Mouse (Mus musculus) CH12.LX (cell line): ENCODE results near the gene Map3k14. TPM values are rescaled to one million over a fixed set of nuclear protein-coding genes. Genes with fewer than 3 reads are reported as not detected.

Experiments
- DNase-seq: peaks from one replicate; pipeline ENCODE4 v3.0.0-alpha.2; 2013; ENCODE audit errors: extremely low read depth
- H3K27ac ChIP-seq: 2 replicates; pipeline ENCODE4 v1.5.1; 2012; ENCODE audit warnings: low read depth, mild to moderate bottlenecking, control low read depth, moderate library complexity; ENCODE audit not compliant: insufficient read depth
- H3K27me3 ChIP-seq: replicated peaks from 2 replicates; pipeline ENCODE3; 2012; ENCODE audit warnings: inconsistent platforms
- H3K36me3 ChIP-seq, 2 experiments: replicated peaks in 1 of 2; 2 replicates each; pipeline versions ENCODE3 to v1.6.1; 2012; ENCODE audit warnings: inconsistent platforms in 1 of 2, low read length in 1 of 2, mild to moderate bottlenecking in 1 of 2, mixed read lengths in 1 of 2, moderate library complexity in 1 of 2; ENCODE audit not compliant: control insufficient read depth in 1 of 2, insufficient read depth in 1 of 2
- H3K4me1 ChIP-seq, 2 experiments: 2 replicates each; pipeline ENCODE4 v1.6.1; 2012; ENCODE audit warnings: inconsistent platforms in 1 of 2, moderate library complexity in 1 of 2; ENCODE audit not compliant: insufficient read depth in 2 of 2, control insufficient read depth in 1 of 2
- H3K4me2 ChIP-seq: 2 replicates; pipeline ENCODE4 v1.6.1; 2012; ENCODE audit warnings: low read depth, mild to moderate bottlenecking, control low read depth; ENCODE audit not compliant: poor library complexity, insufficient read depth, severe bottlenecking
- H3K4me3 ChIP-seq, 3 experiments: fragments of 150-350 bp in 1 of 3; sonication (generic) in 1 of 3; replicated peaks in 1 of 3; 2 replicates each; pipeline versions ENCODE3 to v1.5.1; 2011 to 2012; ENCODE audit warnings: low read depth in 2 of 3, low read length in 2 of 3, mild to moderate bottlenecking in 2 of 3, moderate library complexity in 2 of 3, control low read depth in 1 of 3, improper control_type of control experiment in 1 of 3, inconsistent platforms in 1 of 3, mixed read lengths in 1 of 3; ENCODE audit not compliant: poor library complexity in 1 of 3
- H3K79me2 ChIP-seq: replicated peaks from 2 replicates; pipeline ENCODE4 v1.6.1; 2012; ENCODE audit warnings: mild to moderate bottlenecking, moderate library complexity; ENCODE audit not compliant: control insufficient read depth, poor library complexity, insufficient read depth, severe bottlenecking; ENCODE audit errors: extremely low read depth
- H3K9ac ChIP-seq: 2 replicates; pipeline ENCODE4 v1.6.1; 2012; ENCODE audit warnings: low read depth, mild to moderate bottlenecking, control low read depth, moderate library complexity; ENCODE audit not compliant: insufficient read depth
- H3K9me3 ChIP-seq: replicated peaks from 2 replicates; pipeline ENCODE3; 2012; ENCODE audit warnings: low read length, inconsistent platforms, mixed read lengths
- BHLHE40 ChIP-seq: IDR thresholded peaks from 2 replicates; pipeline ENCODE4 v1.6.1; 2011; ENCODE audit warnings: mild to moderate bottlenecking, low read depth, low read length, improper control_type of control experiment
- CHD1 ChIP-seq: IDR thresholded peaks from 2 replicates; pipeline ENCODE4 v1.6.1; 2012; ENCODE audit warnings: low read depth, low read length, improper control_type of control experiment, inconsistent platforms
- CTCF ChIP-seq, 2 experiments: IDR thresholded peaks in 1 of 2; conservative IDR thresholded peaks in 1 of 2; 2 replicates each; pipeline ENCODE4 v1.5.1; 2011 to 2012; ENCODE audit warnings: low read depth in 2 of 2, low read length in 2 of 2, improper control_type of control experiment in 1 of 2, inconsistent platforms in 1 of 2, mild to moderate bottlenecking in 1 of 2, moderate library complexity in 1 of 2
- EP300 ChIP-seq: IDR thresholded peaks from 2 replicates; pipeline ENCODE4 v1.6.1; 2011; ENCODE audit warnings: low read length, improper control_type of control experiment
- ETS1 ChIP-seq: conservative IDR thresholded peaks from 2 replicates; pipeline ENCODE4 v1.6.1; 2012; ENCODE audit warnings: low read depth, mild to moderate bottlenecking, inconsistent platforms, low read length, improper control_type of control experiment, moderate library complexity
- GABPA ChIP-seq: IDR thresholded peaks from 2 replicates; pipeline ENCODE4 v1.6.1; 2012; ENCODE audit warnings: low read depth, low read length, improper control_type of control experiment, inconsistent platforms; ENCODE audit not compliant: insufficient replicate concordance
- HCFC1 ChIP-seq: IDR thresholded peaks from 2 replicates; pipeline ENCODE4 v1.6.1; 2012; ENCODE audit warnings: low read depth, mild to moderate bottlenecking, inconsistent platforms, low read length, improper control_type of control experiment
- IRF4 ChIP-seq: IDR thresholded peaks from 2 replicates; pipeline ENCODE4 v1.6.1; 2014; ENCODE audit warnings: low read depth, mild to moderate bottlenecking, inconsistent platforms, low read length, improper control_type of control experiment
- JUN ChIP-seq: IDR thresholded peaks from 2 replicates; pipeline ENCODE4 v1.6.1; 2011; ENCODE audit warnings: low read depth, mild to moderate bottlenecking, low read length, improper control_type of control experiment, moderate library complexity; ENCODE audit not compliant: insufficient read depth
- JUND ChIP-seq: conservative IDR thresholded peaks from 2 replicates; pipeline ENCODE4 v1.6.1; 2011; ENCODE audit warnings: low read depth, low read length, improper control_type of control experiment
- MAX ChIP-seq: IDR thresholded peaks from 2 replicates; pipeline ENCODE4 v1.6.1; 2011; ENCODE audit warnings: low read length, improper control_type of control experiment
- MAZ ChIP-seq: IDR thresholded peaks from 2 replicates; pipeline ENCODE4 v1.6.1; 2012; ENCODE audit warnings: low read depth, mild to moderate bottlenecking, inconsistent platforms, low read length, improper control_type of control experiment, moderate library complexity
- MXI1 ChIP-seq: IDR thresholded peaks from 2 replicates; pipeline ENCODE4 v1.6.1; 2011; ENCODE audit warnings: mild to moderate bottlenecking, low read depth, low read length, improper control_type of control experiment
- NELFE ChIP-seq: IDR thresholded peaks from 2 replicates; pipeline ENCODE4 v1.6.1; 2011; ENCODE audit warnings: low read depth, low read length, improper control_type of control experiment
- NRF1 ChIP-seq: IDR thresholded peaks from 2 replicates; pipeline ENCODE4 v1.6.1; 2014; ENCODE audit warnings: low read depth, mild to moderate bottlenecking, inconsistent platforms, low read length, improper control_type of control experiment, moderate library complexity
- PAX5 ChIP-seq: IDR thresholded peaks from 2 replicates; pipeline ENCODE4 v1.6.1; 2012; ENCODE audit warnings: low read length, inconsistent platforms, mixed read lengths
- POLR2A ChIP-seq: IDR thresholded peaks from 2 replicates; pipeline ENCODE4 v1.6.1; 2011; ENCODE audit warnings: low read depth, mild to moderate bottlenecking, improper control_type of control experiment, low read length
- POLR2AphosphoS2 ChIP-seq: IDR thresholded peaks from 2 replicates; pipeline ENCODE4 v1.6.1; 2011; ENCODE audit warnings: low read depth, low read length, improper control_type of control experiment
- RAD21 ChIP-seq: IDR thresholded peaks from 2 replicates; pipeline ENCODE4 v1.6.1; 2011; ENCODE audit warnings: low read depth, mild to moderate bottlenecking, low read length, improper control_type of control experiment, moderate library complexity
- RCOR1 ChIP-seq: conservative IDR thresholded peaks from 2 replicates; pipeline ENCODE4 v1.6.1; 2012; ENCODE audit warnings: low read depth, mild to moderate bottlenecking, inconsistent platforms, low read length, improper control_type of control experiment
- SIN3A ChIP-seq: IDR thresholded peaks from 2 replicates; pipeline ENCODE4 v1.6.1; 2012; ENCODE audit warnings: low read length, improper control_type of control experiment, inconsistent platforms
- TCF12 ChIP-seq: IDR thresholded peaks from 2 replicates; pipeline ENCODE4 v1.6.1; 2014; ENCODE audit warnings: low read depth, mild to moderate bottlenecking, inconsistent platforms, low read length, improper control_type of control experiment
- UBTF ChIP-seq: IDR thresholded peaks from 2 replicates; pipeline ENCODE4 v1.6.1; 2012; ENCODE audit warnings: low read depth, mild to moderate bottlenecking, inconsistent platforms, low read length, improper control_type of control experiment, moderate library complexity
- USF2 ChIP-seq: conservative IDR thresholded peaks from 2 replicates; pipeline ENCODE4 v1.6.1; 2011; ENCODE audit warnings: low read depth, low read length, improper control_type of control experiment
- ZMIZ1 ChIP-seq: IDR thresholded peaks from 2 replicates; pipeline ENCODE4 v1.6.1; 2012; ENCODE audit warnings: low read depth, mild to moderate bottlenecking, inconsistent platforms, low read length, improper control_type of control experiment
- ZNF384 ChIP-seq: IDR thresholded peaks from 2 replicates; pipeline ENCODE4 v1.6.1; 2012; ENCODE audit warnings: low read depth, low read length, improper control_type of control experiment, inconsistent platforms
- dilution Hi-C: fragments of 300-500 bp; cut with MboI; formaldehyde crosslinking; loops from 2 replicates; pipeline ENCODE4 v1.14.3; 2020; ENCODE audit warnings: low sequenced_read_pairs; ENCODE audit not compliant: extremely low pct_unique_long_range_greater_than_20kb, extremely low pct_ligation_motif_present
- in situ Hi-C: fragments of 300-500 bp; cut with MboI; formaldehyde crosslinking; loops from 3 replicates; pipeline ENCODE4 v1.14.3; 2019; ENCODE audit warnings: low sequenced_read_pairs, low pct_ligation_motif_present, low pct_unique_long_range_greater_than_20kb, mixed read lengths
- polyA plus RNA-seq: library from polyadenylated mRNA; unstranded; fragments of >175 nt; gene quantifications from 2 replicates; pipeline ENCODE4 v1.2.1, GENCODE M21; 2012; ENCODE audit warnings: low read depth; ENCODE audit not compliant: insufficient read length
- total RNA-seq, 2 experiments: library from RNA; depleted of rRNA; stranded (reverse); fragments of 300-350 nt in 1 of 2; fragments of >200 nt in 1 of 2; gene quantifications; 2 replicates each; pipeline ENCODE4 v1.2.3; 2012 to 2014

The Map3k14 gene
- total and polyA plus RNA-seq, 3 experiments, result 4.5 to 11.2 (median 9.9) TPM

GRCm38 (mm10) chr11:103193825-103194168 is 73.5 kb downstream of the Map3k14 start:
- Histone ChIP-seq H3K4me2 (no peak overlapping the region), H3K9me3 (no peaks in the 10 kb centered on the region), H3K27me3 (no peaks in the 10 kb centered on the region), H3K27ac (no peak overlapping the region), H3K36me3 (peaks cover 98 to 100% of the 10 kb centered on the region in 2 experiments), H3K4me3 (no peak overlapping the region), H3K4me1 (peaks cover 0 to 13% of the 10 kb centered on the region in 2 experiments; a peak in 2 of 4 replicates), H3K79me2 (no peaks in the 10 kb centered on the region), H3K9ac (no peak overlapping the region)
- no peak for TF ChIP-seq ETS1
- TF ChIP-seq ZMIZ1, result no peak
- TF ChIP-seq PAX5, result no peak
- TF ChIP-seq JUND, result no peak
- TF ChIP-seq GABPA, result no peak
- no peak for TF ChIP-seq RAD21
- TF ChIP-seq IRF4, result no peak
- no peak for TF ChIP-seq JUN
- no peak for TF ChIP-seq CTCF (conservative IDR thresholded peaks at IDR 0.05 in 1 of 2, IDR thresholded peaks at IDR 0.05 in 1 of 2; ENCODE audit: low read depth in 2 of 2, low read length in 2 of 2)
- no peak for TF ChIP-seq MXI1
- no peak for TF ChIP-seq RCOR1
- no peak for TF ChIP-seq POLR2AphosphoS2
- TF ChIP-seq UBTF, result no peak
- TF ChIP-seq HCFC1, result no peak
- TF ChIP-seq MAZ, result no peak
- no peak for TF ChIP-seq BHLHE40
- TF ChIP-seq POLR2A, result no peak
- TF ChIP-seq TCF12, result no peak
- TF ChIP-seq NELFE, result no peak
- dilution Hi-C loops (no loop called here), in situ Hi-C loops (no loop called here)
- DNase-seq, result no peak

- Histone ChIP-seq H3K27me3 (no peaks in the 10 kb centered on the region), H3K27ac (no peak overlapping the region), H3K9ac (no peak overlapping the region), H3K4me2 (no peak overlapping the region), H3K4me3 (no peak overlapping the region), H3K36me3 (peaks cover 97 to 99% of the 10 kb centered on the region in 2 experiments), H3K9me3 (no peaks in the 10 kb centered on the region), H3K79me2 (no peaks in the 10 kb centered on the region), H3K4me1 (peaks cover 0 to 13% of the 10 kb centered on the region in 2 experiments; a peak in 2 of 4 replicates)
- dilution Hi-C loops (no loop called here), in situ Hi-C loops (no loop called here)
- TF ChIP-seq CHD1, result no peak
- no peak for TF ChIP-seq SIN3A
- no peak for TF ChIP-seq USF2
- no peak for TF ChIP-seq MAX
- no peak for TF ChIP-seq NRF1
- no peak for TF ChIP-seq EP300
- no peak for TF ChIP-seq ZMIZ1
- no peak for TF ChIP-seq ZNF384
- TF ChIP-seq RAD21, result no peak
- DNase-seq, result no peak
Observed at GRCm38 (mm10) chr11:103192956-103193824, 74.1 kb downstream of the Map3k14 start.
